Mouse (Mus musculus) thymus, postnatal 14 days (tissue): ENCODE results near the gene Map3k1.

Experiments used
- DNase-seq: peaks from one replicate; pipeline ENCODE4 v3.0.0; 2021

Gene Map3k1

GRCm38 (mm10) chr13:111808637-111809465, at the start of gene Map3k1:
Gene Map3k1 (minus strand): TSS chr13:111808993.
- peak; percentile 84 for DNase-seq

- DNase-seq, result no peak
These were observed 48.1 kb upstream of the Map3k1 start for GRCm38 (mm10) chr13:111856786-111857455.

GRCm38 (mm10) chr13:111856232-111856631, 47.4 kb upstream of the Map3k1 start:
- DNase-seq, result no peak

- DNase-seq, result peak; percentile 22
These were observed 43.8 kb upstream of the Map3k1 start for GRCm38 (mm10) chr13:111852451-111853224.

- DNase-seq, result no peak
These were observed 41.4 kb upstream of the Map3k1 start for GRCm38 (mm10) chr13:111850046-111850837.

GRCm38 (mm10) chr13:111845471-111845870, 36.7 kb upstream of the Map3k1 start:
- DNase-seq, result no peak

- no peak for DNase-seq
These were observed 35.5 kb upstream of the Map3k1 start for GRCm38 (mm10) chr13:111844313-111844712.

GRCm38 (mm10) chr13:111835787-111836186, 27.0 kb upstream of the Map3k1 start:
- DNase-seq, result no peak

- no peak for DNase-seq
These were observed 25.8 kb upstream of the Map3k1 start for GRCm38 (mm10) chr13:111834613-111835012.

GRCm38 (mm10) chr13:111829473-111829872, 20.7 kb upstream of the Map3k1 start:
- DNase-seq, result no peak

GRCm38 (mm10) chr13:111827481-111827880, 18.7 kb upstream of the Map3k1 start:
- no peak for DNase-seq

GRCm38 (mm10) chr13:111824178-111824577, 15.4 kb upstream of the Map3k1 start:
- DNase-seq, result no peak

GRCm38 (mm10) chr13:111821727-111822375, 13.1 kb upstream of the Map3k1 start:
- no peak for DNase-seq

GRCm38 (mm10) chr13:111819618-111820385, 11.0 kb upstream of the Map3k1 start:
- no peak for DNase-seq

- DNase-seq, result no peak
These were observed 10.3 kb upstream of the Map3k1 start for GRCm38 (mm10) chr13:111819106-111819505.

- DNase-seq, result no peak
These were observed 9.6 kb upstream of the Map3k1 start for GRCm38 (mm10) chr13:111818216-111818903.

- no peak for DNase-seq
These were observed 9.0 kb upstream of the Map3k1 start for GRCm38 (mm10) chr13:111817773-111818172.

- DNase-seq, result no peak
These were observed 7.6 kb upstream of the Map3k1 start for GRCm38 (mm10) chr13:111816431-111816830.

GRCm38 (mm10) chr13:111815486-111815885, 6.7 kb upstream of the Map3k1 start:
- no peak for DNase-seq

- no peak for DNase-seq
These were observed 6.2 kb upstream of the Map3k1 start for GRCm38 (mm10) chr13:111815017-111815416.

GRCm38 (mm10) chr13:111812647-111813046, 3.9 kb upstream of the Map3k1 start:
- no peak for DNase-seq
